Mouse (Mus musculus): ENCODE measurements at regions not wholly inside any gene's neighbourhood (a gene's known extent, or its start where the extent isn't known, plus 50 kb on each side); places are given as distances from the start of the nearest gene placed in this dataset.

GRCm38 (mm10) chr15:26953818-26954385 lies 58.5 kb upstream of the Fbxl7 start:
- no peak for ATAC-seq (replicated peaks; ENCODE audit: insufficient number of reproducible peaks, low FRiP score, low TSS enrichment, poor library complexity, severe bottlenecking)

- no peak for ATAC-seq (replicated peaks; ENCODE audit: insufficient number of reproducible peaks, low FRiP score, low TSS enrichment, poor library complexity, severe bottlenecking)
Measured at GRCm38 (mm10) chr15:26958980-26959379, 63.6 kb upstream of the Fbxl7 start.

GRCm38 (mm10) chr15:26968392-26969025 lies 73.1 kb upstream of the Fbxl7 start:
- no peak for ATAC-seq (replicated peaks; ENCODE audit: insufficient number of reproducible peaks, low FRiP score, low TSS enrichment, poor library complexity, severe bottlenecking)

GRCm38 (mm10) chr15:26970770-26971169 lies 75.4 kb upstream of the Fbxl7 start:
- ATAC-seq (replicated peaks; ENCODE audit: insufficient number of reproducible peaks, low FRiP score, low TSS enrichment, poor library complexity, severe bottlenecking) = no peak

GRCm38 (mm10) chr15:26993054-26993453 lies 97.7 kb upstream of the Fbxl7 start:
- no peak for ATAC-seq (replicated peaks; ENCODE audit: insufficient number of reproducible peaks, low FRiP score, low TSS enrichment, poor library complexity, severe bottlenecking)

- no peak for ATAC-seq (replicated peaks; ENCODE audit: insufficient number of reproducible peaks, low FRiP score, low TSS enrichment, poor library complexity, severe bottlenecking)
Measured at GRCm38 (mm10) chr15:27009069-27009468, 113.7 kb upstream of the Fbxl7 start.

- ATAC-seq (replicated peaks; ENCODE audit: insufficient number of reproducible peaks, low FRiP score, low TSS enrichment, poor library complexity, severe bottlenecking) = no peak
Measured at GRCm38 (mm10) chr15:27013906-27014658, 118.7 kb upstream of the Fbxl7 start.

- ATAC-seq (replicated peaks; ENCODE audit: insufficient number of reproducible peaks, low FRiP score, low TSS enrichment, poor library complexity, severe bottlenecking) = no peak
Measured at GRCm38 (mm10) chr15:27014659-27014974, 119.2 kb upstream of the Fbxl7 start.

- no peak for ATAC-seq (replicated peaks; ENCODE audit: insufficient number of reproducible peaks, low FRiP score, low TSS enrichment, poor library complexity, severe bottlenecking)
Measured at GRCm38 (mm10) chr15:27020471-27020870, 125.1 kb upstream of the Fbxl7 start.

- no peak for ATAC-seq (replicated peaks; ENCODE audit: insufficient number of reproducible peaks, low FRiP score, low TSS enrichment, poor library complexity, severe bottlenecking)
Measured at GRCm38 (mm10) chr15:27033261-27033660, 137.9 kb upstream of the Fbxl7 start.

GRCm38 (mm10) chr15:27043788-27044187 lies 148.4 kb upstream of the Fbxl7 start:
- ATAC-seq (replicated peaks; ENCODE audit: insufficient number of reproducible peaks, low FRiP score, low TSS enrichment, poor library complexity, severe bottlenecking) = no peak

GRCm38 (mm10) chr15:27050673-27051072 lies 155.3 kb upstream of the Fbxl7 start:
- ATAC-seq (replicated peaks; ENCODE audit: insufficient number of reproducible peaks, low FRiP score, low TSS enrichment, poor library complexity, severe bottlenecking) = no peak

- ATAC-seq (replicated peaks; ENCODE audit: insufficient number of reproducible peaks, low FRiP score, low TSS enrichment, poor library complexity, severe bottlenecking) = no peak
Measured at GRCm38 (mm10) chr15:27063456-27063855, 168.1 kb upstream of the Fbxl7 start.

- no peak for ATAC-seq (replicated peaks; ENCODE audit: insufficient number of reproducible peaks, low FRiP score, low TSS enrichment, poor library complexity, severe bottlenecking)
Measured at GRCm38 (mm10) chr15:27063971-27064370, 168.6 kb upstream of the Fbxl7 start.

- ATAC-seq (replicated peaks; ENCODE audit: insufficient number of reproducible peaks, low FRiP score, low TSS enrichment, poor library complexity, severe bottlenecking) = no peak
Measured at GRCm38 (mm10) chr15:27067691-27068090, 172.3 kb upstream of the Fbxl7 start.

- no peak for ATAC-seq (replicated peaks; ENCODE audit: insufficient number of reproducible peaks, low FRiP score, low TSS enrichment, poor library complexity, severe bottlenecking)
Measured at GRCm38 (mm10) chr15:27077926-27078325, 182.5 kb upstream of the Fbxl7 start.

GRCm38 (mm10) chr15:27082826-27083225 lies 187.4 kb upstream of the Fbxl7 start:
- no peak for ATAC-seq (replicated peaks; ENCODE audit: insufficient number of reproducible peaks, low FRiP score, low TSS enrichment, poor library complexity, severe bottlenecking)

- no peak for ATAC-seq (replicated peaks; ENCODE audit: insufficient number of reproducible peaks, low FRiP score, low TSS enrichment, poor library complexity, severe bottlenecking)
Measured at GRCm38 (mm10) chr15:27083596-27083995, 188.2 kb upstream of the Fbxl7 start.

- no peak for ATAC-seq (replicated peaks; ENCODE audit: insufficient number of reproducible peaks, low FRiP score, low TSS enrichment, poor library complexity, severe bottlenecking)
Measured at GRCm38 (mm10) chr15:27089155-27089554, 193.8 kb upstream of the Fbxl7 start.

GRCm38 (mm10) chr15:27094102-27094501 lies 198.7 kb upstream of the Fbxl7 start:
- ATAC-seq (replicated peaks; ENCODE audit: insufficient number of reproducible peaks, low FRiP score, low TSS enrichment, poor library complexity, severe bottlenecking) = no peak

Data from monocyte, adult 5-6 weeks (primary cell).